Mouse (Mus musculus) duodenum, adult 2 months (tissue): Measurements from ENCODE around the gene Cfap65. TPM values are rescaled to one million over a fixed set of nuclear protein-coding genes. Genes with fewer than 3 reads are reported as not detected.

Experiments used
- polyA plus RNA-seq: library from polyadenylated mRNA; depleted of rRNA; stranded (reverse); fragments of >200 nt; gene quantifications from 2 replicates; pipeline ENCODE4 v1.2.3, GENCODE M21; 2012; ENCODE audit warnings: low replicate concordance; rRNA removed

The Cfap65 gene
- 0.07 and 0.20 TPM in 2 replicates for polyA plus RNA-seq

GRCm38 (mm10) chr1:74935402-74935801, at the start of gene Cfap65:
Gene Cfap65, minus strand, starts transcription at chr1:74935599.

DNA sequence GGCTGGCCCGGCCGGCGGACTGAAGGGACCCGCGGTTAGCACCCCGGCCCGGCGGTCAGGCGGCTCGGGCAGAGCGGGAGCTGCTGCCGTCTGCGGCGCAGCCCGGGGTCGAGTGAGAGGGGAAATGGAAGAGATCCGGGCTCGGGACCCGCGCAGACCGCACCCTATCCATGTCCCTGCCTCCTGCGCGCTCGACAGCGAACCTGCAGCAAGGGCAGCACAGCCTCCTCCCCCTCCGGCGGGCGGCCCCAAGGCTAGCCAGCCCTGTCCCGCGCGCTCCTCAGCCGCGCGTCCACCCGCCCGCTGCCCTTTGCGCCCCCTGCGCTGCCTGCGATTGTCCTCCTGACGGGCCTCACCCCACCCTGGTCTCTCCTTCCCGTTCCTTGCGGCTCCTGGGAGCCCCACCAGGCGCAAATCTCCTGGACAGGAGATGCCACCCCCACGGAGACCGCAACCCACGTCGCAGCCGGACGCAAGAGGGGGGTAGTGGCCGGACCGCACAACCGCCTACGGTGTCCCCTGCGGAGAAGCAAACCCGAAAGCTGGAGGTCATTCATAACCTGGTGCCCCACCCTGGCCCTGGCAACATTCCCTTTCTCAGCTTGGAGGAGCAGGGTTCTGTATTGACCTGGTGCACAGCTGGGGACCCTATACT, 16.3 kb upstream of the Cfap65 start, which contains the start of gene Ihh:
Gene Ihh, minus strand, starts transcription at position 117 of the 655 bp plus-strand sequence.

GRCm38 (mm10) chr1:74893134-74893855, 42.1 kb downstream of the Cfap65 start, which contains the start of gene Cryba2:
Gene Cryba2, minus strand, starts transcription at chr1:74893143.

GRCm38 (mm10) chr1:74885369-74886042, 49.9 kb downstream of the Cfap65 start, which contains the start of gene Fev:
Gene Fev, minus strand, starts transcription at chr1:74885419.

GRCm38 (mm10) chr1:74854306-74855056, 80.9 kb downstream of the Cfap65 start, which contains the start of gene Cdk5r2:
Gene Cdk5r2, plus strand, starts transcription at chr1:74854934.

Other genes starting within 250 kb of the Cfap65 start
- 8.0 and 32.7 TPM in 2 replicates for gene Cyp27a1, start 222.0 kb downstream of the Cfap65 start, polyA plus RNA-seq
- 0.07 and 0.40 TPM in 2 replicates for gene Prkag3, start 186.4 kb downstream of the Cfap65 start, polyA plus RNA-seq
- 2.5 and 11.0 TPM in 2 replicates for gene Wnt6, start 163.7 kb downstream of the Cfap65 start, polyA plus RNA-seq
- 0.11 and 0.44 TPM in 2 replicates for gene Wnt10a, start 144.1 kb downstream of the Cfap65 start, polyA plus RNA-seq
- 2.2 and 2.5 TPM in 2 replicates for gene Cdk5r2, start 80.7 kb downstream of the Cfap65 start, polyA plus RNA-seq
- 3.2 and 3.6 TPM in 2 replicates for gene Fev, start 50.2 kb downstream of the Cfap65 start, polyA plus RNA-seq
- gene Cryba2, start 42.5 kb downstream of the Cfap65 start, polyA plus RNA-seq = 1.1 and 1.6 TPM in 2 replicates
- 107 and 239 TPM in 2 replicates for gene Ihh, start 16.1 kb upstream of the Cfap65 start, polyA plus RNA-seq
- gene Nhej1, start 189.6 kb upstream of the Cfap65 start, polyA plus RNA-seq = 1.7 and 2.3 TPM in 2 replicates
- 1.2 and 2.3 TPM in 2 replicates for gene Slc23a3, start 198.3 kb upstream of the Cfap65 start, polyA plus RNA-seq
- 40.3 and 56.9 TPM in 2 replicates for gene Cnppd1, start 207.1 kb upstream of the Cfap65 start, polyA plus RNA-seq
- 55.7 and 99.5 TPM in 2 replicates for gene Retreg2, start 207.2 kb upstream of the Cfap65 start, polyA plus RNA-seq
- 63.2 and 93.5 TPM in 2 replicates for gene Zfand2b, start 233.0 kb upstream of the Cfap65 start, polyA plus RNA-seq
- 20.6 and 30.7 TPM in 2 replicates for gene Abcb6, start 244.8 kb upstream of the Cfap65 start, polyA plus RNA-seq